Mouse (Mus musculus) C2C12 (cell line): ENCODE measurements around the gene Armc10.

Experiments
- CTCF ChIP-seq: IDR thresholded peaks from one replicate; pipeline ENCODE4 v1.5.1; 2011; ENCODE audit not compliant: control insufficient read depth, insufficient read depth, insufficient read length
- MAX ChIP-seq: IDR thresholded peaks from one replicate; pipeline ENCODE4 v1.6.1; 2011; ENCODE audit warnings: mild to moderate bottlenecking, control low read depth

- TF ChIP-seq CTCF (no peak), MAX (no peak)
Measured at GRCm38 (mm10) chr5:21651885-21652612, 6.4 kb downstream of the Armc10 start.
